Mouse (Mus musculus): ENCODE data around the gene Cep57l1.

Gene Cep57l1

GRCm38 (mm10) chr10:41814305-41814853, 4.7 kb upstream of the Cep57l1 start:
- DNase-seq: no peak

DNA sequence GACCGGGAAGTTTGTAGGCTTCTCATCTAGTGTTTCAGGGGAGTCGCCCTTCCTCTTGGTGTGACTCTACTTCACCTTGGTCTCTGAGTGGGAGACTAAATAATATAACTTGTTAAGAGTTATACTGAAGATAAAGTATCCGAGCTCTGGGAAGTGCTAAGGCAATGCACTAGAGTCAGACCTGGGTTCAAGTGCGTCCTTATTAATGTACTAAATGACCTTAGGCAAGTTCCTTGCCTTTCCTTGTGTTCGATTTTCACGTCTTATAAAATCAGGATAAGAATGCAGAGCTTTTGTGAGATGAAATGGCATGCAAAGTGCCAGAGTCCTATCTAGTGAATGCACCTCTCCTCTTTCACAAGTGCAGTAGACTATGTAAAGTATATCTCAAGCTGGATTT, 2.9 kb upstream of the Cep57l1 start:
- no peak for DNase-seq

DNA sequence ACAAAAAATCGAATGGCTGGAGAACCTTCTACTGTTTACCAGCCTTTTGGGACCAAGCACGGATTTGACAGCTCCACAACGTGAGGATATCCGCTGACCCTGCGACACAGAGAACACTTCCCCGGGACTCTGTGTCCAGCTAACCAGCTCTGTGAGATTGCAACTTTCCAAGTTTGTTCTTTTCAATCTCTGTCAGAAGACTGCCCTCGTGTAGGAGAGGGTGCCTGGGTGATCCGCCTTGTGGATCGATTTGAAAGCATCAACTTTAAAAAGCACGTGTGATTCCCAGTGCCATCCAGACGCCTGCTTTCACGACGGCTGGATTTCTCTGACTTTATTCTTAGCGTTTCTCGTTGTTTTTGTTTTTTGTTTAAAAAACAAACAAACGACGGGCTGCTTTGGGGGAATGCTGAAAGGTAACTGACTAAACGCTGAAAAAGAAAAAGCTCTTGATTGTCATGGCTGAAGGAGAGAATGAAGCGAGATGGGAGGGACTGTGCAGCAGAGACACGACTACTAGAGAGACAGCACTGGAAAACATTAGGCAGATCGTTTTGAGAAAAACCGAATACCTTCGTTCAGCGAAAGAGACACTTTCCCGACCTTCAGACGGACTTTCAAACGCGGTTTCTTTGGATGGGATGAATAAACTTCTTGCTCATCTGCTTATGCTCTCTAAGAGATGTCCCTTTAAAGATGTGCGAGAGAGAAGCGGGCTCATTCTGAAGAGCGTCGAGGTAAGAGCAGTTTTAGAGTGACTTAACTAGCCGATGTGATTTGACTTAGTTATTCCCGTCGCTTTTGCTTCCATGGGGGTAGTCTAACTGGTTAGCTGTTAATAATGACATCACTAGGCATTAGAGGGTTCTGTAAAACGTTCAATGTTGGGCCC, 1.1 kb upstream of the Cep57l1 start:
- no peak for DNase-seq

- peak; percentile 92 for DNase-seq
Observed at GRCm38 (mm10) chr10:41809080-41809770, 446 bp downstream of the Cep57l1 start.

GRCm38 (mm10) chr10:41805729-41806355, 3.8 kb downstream of the Cep57l1 start:
- no peak for DNase-seq

DNA sequence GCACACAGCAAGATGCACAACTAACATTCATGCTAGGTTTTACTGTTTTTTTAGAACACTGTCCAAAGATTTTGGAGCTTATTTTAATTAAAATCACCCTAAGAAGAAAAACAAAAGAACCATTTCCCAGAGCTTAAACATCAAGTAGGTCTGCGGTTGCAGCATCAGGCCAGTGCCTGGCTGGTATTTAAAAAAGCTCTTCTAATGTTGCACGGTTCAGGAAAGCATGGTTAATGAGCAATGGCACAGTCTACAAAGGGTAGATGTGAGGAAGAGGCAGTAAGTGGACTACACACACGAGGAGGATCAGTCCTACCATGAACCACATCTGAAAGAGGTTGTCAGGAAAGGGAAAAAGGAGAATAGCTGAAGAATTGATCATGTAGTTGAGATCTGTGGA, 5.0 kb downstream of the Cep57l1 start:
- DNase-seq: no peak

DNA sequence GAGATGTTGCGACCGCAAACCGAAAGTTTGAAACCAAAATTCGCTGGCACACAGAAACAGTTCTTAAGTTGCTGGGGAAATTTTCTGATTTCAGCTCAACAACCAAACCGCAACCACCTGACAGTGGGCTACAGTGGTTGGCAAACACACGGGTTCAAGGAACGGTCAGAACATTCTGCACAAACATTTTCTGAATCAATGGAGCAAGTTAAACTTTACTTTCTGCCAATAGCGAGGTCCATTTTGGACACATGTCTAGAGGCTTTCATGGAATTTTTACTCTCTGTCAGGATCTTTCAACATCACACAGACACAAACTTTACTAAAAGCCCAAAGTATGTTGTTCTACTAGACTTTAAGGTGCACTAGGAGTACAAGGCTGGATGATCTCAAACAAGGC, 6.2 kb downstream of the Cep57l1 start:
- DNase-seq: no peak

DNA sequence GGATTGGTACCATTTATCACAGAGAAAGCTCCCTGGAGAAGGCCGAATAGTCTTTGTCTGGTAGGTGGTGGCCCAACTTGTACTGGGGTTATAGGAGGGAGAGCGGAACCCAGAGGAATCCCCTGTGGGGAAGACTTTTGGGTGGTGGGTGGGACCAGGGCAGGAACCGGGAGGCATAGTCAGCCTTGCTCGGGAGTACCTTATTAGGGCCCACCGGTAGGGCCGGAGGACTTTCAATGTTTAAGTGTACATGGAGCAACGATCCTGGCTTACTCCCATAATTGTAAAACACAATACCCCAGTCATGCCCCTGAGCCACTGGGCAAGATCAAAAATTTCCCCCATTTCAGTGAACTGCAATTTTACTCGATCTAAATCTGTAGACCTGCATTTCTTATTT, 12.4 kb downstream of the Cep57l1 start:
- DNase-seq: no peak

DNA sequence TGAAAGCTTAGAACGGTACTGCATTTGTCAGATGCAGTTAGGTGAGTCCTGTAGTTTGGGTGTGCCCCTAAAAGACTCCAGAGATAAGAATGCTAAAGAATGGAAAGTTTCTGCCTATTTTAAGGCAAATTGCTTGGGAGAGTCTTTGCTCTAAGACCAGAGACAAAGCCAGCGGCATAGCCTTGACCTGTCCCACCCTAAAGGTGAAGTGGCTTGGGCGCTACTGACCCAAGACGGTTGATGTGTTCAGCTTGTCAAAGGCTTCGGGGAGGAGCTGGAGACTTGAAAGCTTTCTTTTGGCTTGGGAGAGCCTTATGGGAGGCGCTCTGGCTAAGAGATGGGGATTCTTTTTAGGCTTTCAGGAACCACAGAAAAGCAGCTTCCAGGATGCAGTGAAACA, 17.3 kb downstream of the Cep57l1 start:
- DNase-seq: no peak

- no peak for DNase-seq
Observed at GRCm38 (mm10) chr10:41767254-41767653, 42.4 kb downstream of the Cep57l1 start.

- no peak for DNase-seq
Observed at GRCm38 (mm10) chr10:41766280-41766679, 43.4 kb downstream of the Cep57l1 start.

GRCm38 (mm10) chr10:41765586-41765985, 44.1 kb downstream of the Cep57l1 start:
- no peak for DNase-seq

- DNase-seq: no peak
Observed at GRCm38 (mm10) chr10:41763741-41764385, 45.8 kb downstream of the Cep57l1 start.

DNA sequence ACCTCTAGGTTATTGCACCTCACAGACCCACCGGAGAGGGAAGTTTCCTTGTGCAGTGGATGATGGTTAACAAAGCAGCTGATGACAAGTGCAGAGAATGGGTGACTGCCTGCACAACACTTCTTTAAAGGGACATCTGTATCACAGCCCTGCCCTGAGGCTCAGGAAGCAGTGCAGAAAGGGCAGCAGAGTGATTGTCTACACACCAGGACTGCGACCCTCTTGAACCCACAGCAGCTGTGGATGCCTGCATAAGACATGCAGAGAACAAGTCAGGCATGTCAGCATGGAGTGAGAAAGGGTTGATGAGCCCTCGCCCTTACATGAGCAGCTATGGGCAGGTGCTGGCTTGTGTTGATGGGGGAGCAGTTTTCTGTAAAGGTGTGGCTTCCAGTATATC, 48.8 kb downstream of the Cep57l1 start:
- no peak for DNase-seq

DNA sequence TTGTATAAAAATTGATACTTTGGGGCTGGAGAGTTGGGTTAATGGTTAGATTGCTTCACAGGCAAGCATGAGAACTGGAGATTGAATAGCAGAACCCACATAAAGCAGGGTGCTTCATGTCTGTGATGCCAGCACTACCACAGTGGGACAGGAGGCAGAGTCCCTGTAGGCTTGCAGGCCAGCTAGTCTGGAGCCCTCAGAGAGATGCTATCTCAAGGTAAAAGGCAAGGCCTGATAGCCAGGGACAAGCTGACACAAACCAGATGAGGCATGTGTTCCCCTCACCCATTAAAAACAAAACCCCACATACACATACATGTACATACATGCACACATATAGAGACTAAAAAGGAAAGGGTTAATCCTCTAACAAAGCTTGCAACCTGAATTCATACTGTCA, 51.6 kb downstream of the Cep57l1 start:
- DNase-seq: no peak

DNA sequence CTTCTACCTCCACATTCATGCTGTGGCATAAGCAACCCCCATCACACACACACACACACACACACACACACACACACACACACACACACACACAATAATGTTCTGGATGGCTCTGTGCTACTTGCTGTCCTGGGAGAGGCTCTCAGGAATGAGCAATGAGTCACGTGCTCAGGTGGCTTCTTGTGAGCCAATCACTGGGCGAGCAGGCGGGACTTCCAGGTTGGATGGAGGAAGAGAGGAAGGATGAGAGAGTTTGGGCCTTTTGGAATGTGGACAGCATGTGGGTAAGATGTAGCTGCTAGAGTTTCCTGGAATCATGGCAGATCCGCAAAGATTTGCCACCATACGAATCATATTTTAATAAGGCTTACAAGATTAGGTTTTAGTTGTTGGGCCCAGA, 52.4 kb downstream of the Cep57l1 start:
- DNase-seq: no peak

- DNase-seq: peak; percentile 11
Observed at GRCm38 (mm10) chr10:41751867-41752480, 57.7 kb downstream of the Cep57l1 start.

- DNase-seq: no peak
Observed at GRCm38 (mm10) chr10:41749306-41749705, 60.4 kb downstream of the Cep57l1 start.

- no peak for DNase-seq
Observed at GRCm38 (mm10) chr10:41746554-41746953, 63.1 kb downstream of the Cep57l1 start.

DNA sequence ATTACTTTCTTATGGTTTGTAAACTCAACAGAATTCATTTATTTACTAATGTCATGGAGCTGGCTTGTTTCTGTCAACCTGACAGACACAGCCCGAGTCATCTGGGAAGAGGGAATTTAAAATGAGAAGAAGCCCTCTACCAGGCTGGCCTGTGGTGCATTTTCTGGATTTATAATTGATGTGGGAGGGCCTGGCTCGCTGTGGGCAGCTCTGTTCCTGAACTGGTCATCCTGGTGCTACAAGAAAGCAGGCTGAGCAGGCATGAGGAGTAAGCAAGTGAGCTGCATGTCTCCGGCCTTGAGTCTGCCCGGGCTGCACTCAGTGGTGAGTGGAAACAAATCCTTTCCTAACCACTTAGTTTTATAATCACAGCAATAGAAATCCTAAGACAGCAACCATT, 65.7 kb downstream of the Cep57l1 start:
- DNase-seq: no peak

GRCm38 (mm10) chr10:41740221-41740620, 69.5 kb downstream of the Cep57l1 start:
- DNase-seq: no peak

DNA sequence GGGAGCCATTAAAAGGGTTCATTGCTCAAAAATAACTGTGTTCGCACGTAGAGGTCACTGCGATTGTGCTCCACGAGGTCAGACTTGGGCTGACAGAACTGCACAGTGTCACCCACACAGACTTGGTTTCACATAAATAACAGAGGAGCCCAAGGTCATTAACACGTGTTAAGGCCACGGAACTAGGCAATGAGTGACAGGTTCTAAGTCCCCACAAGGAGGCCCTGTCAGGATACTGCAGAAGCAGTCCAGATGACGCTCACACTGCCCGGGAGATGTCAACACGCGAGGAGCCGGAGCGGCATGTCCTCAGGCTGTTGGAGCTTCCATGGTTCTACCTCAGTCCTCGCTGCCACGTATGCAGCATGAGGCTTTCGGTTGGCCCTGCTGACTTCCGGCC, 72.4 kb downstream of the Cep57l1 start:
- DNase-seq: no peak

DNA sequence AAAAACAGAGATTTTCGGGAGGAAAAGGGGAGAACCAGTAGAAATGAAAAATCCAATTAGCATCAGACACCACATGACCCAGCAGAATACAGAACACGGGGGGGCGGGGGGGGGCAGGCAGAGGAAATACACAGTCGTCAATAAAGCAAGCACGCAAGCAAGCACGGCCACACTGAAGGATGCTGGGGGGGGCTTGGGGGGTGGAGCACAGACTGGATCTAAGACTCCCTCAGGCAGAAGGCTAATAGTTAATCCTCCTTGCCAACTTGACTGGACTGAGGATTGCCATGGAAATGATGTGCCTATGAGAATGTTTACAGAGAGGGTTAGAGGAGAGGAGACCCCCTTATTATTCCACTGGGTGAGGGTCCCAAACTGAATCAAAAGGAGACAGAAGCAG, 74.3 kb downstream of the Cep57l1 start:
- no peak for DNase-seq

Measured in lung, postnatal 10 days (tissue).